Mouse (Mus musculus) adrenal gland, postnatal 25 days (tissue): ENCODE measurements at regions not wholly inside any gene's neighbourhood (a gene's known extent, or its start where the extent isn't known, plus 50 kb on each side); places are given as distances from the start of the nearest gene placed in this dataset.
"Not testable (repeated sequence)": the region's sequence is repeated elsewhere in the genome, so short reads cannot be mapped to it uniquely, and the experiment has no call there.

Source experiments
- DNase-seq: peaks from one replicate; pipeline ENCODE4 v3.0.0; 2021; ENCODE audit warnings: mixed read lengths

DNA sequence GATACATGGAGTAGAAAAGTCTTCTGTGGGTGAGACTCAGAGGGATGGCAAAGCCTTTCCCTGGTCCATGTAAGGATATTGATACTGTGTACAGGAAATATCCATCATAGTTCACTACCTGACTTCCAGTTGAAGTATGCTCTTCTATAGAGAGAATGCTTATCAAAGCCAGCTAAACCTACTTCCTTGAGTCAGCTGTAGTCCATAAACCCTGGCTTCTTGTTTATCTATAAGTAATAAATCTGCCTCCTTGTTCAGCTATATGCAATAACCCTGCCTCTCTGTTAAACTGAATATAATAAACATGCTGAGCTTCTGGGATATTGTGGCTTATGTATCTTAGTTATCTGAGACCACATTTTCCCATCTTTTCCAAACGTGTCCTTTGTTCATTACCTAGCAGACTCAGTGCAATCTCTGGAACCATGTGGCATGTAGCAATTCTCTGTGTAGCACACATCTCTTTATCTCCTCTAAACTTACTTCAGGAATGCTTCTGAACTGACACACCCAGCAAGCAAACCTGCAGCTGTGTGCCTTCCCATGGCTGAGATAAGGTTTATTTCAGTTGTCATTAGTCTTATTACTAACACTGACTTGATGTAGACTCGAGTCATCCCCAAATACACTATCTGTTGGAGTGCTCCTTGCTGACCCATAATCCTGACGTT lies 694.9 kb upstream of the Map3k7 start:
- DNase-seq: no peak

DNA sequence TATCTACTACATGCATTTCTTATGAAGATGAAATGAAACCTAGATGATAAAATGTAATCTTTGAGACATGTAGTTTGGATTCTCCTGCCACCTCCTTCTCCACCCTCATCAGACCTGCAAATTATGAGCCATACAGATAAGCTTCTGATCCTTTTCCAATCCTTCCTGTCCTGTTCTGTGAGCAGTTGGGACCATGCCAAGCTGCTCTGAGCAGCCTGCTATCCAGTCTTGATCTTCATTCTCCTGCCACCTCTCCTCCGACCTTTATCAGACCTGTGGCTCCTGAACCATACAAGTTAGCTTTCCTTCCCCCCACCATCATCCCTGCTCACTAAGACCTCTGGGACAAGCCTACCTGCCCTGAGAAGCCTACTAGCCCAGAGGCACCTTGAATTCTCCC lies 689.8 kb upstream of the Map3k7 start:
- DNase-seq: no peak

DNA sequence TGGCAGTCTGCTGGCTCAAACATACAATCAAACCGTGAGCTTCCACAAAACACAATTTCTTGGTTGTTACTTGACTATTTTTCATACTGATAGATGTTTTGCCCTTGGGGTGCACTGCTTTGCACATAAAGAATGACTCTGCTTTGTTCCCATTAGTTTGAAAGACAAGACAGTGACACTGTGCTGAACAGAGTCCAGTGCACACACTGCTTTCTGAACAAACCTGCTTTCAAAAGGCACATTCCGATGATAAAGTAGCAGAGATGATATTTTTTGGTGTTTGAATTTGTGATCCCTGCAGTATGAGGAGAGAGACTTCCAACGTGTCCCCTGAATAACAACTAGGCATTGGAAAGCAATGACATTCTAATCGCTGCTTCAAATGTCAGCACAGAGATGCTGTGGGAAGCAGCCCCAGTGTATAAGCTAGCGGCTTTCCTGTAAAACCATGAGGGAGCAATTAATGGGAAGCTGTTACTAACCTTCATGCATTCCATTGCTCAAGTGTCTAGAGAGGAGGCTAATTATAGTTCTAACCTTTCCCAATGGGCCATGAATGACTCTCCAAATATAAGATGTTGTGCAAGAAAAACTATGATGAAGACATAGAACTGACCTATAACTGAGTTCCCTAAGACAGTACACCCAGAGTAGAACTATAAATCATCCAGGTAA lies 673.5 kb upstream of the Map3k7 start:
- no peak for DNase-seq

DNA sequence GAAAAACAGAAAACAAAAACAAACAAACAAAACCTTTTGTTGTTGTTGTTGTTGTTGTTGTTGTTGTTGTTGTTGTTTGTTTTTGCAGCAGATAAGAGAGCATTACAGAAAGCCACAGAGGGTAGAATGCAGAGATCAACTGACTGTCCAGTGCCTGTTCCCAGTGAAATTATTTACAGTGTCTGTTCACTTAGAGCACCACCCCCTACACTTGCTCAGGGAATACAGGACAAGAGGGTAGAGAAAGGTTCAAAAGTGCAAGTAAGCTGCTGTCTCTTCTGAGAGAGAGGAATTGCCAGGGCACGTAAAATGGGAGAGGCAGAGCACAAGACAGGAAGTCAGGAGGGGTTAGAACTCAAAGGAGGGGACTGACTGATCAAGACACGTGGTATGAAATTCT lies 670.1 kb upstream of the Map3k7 start:
- DNase-seq: no peak

DNA sequence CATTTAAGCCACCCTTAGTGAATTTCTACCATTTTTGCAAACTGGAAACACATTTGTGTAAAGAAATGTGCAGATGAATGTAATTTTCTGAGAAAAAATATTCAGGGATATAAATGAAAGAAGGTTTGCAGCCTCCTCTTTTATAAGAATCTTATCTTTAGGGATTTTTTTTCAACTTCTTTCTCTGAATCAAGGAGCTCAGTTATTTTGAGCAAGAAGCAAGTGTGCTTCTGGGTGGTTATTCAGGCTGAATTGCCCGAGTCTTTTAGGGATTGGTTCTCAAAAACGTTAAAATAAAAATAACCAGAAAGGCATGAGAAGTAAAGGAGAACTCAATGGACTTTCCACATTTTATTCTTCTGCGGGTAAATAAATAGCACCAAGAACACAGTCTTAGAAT lies 666.0 kb upstream of the Map3k7 start:
- DNase-seq: no peak

DNA sequence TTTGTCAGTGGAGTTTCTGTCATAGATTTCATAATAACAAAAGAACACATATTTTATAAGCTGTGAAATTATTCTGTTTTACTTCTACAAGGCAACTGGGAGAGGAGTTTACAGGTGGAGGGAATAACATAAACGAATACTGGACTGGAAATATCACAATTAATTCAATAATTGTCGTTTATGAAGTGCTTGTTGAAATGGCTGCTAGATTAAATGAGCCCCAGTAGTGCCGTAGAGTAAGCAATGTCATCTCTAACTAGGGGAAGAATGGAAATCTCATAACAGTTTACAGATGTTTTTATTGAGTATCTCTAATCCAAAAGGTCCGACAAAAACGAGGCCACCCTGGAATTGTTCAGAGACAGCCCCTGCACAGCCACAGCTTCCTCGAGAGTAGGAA lies 644.6 kb upstream of the Map3k7 start:
- DNase-seq: no peak

DNA sequence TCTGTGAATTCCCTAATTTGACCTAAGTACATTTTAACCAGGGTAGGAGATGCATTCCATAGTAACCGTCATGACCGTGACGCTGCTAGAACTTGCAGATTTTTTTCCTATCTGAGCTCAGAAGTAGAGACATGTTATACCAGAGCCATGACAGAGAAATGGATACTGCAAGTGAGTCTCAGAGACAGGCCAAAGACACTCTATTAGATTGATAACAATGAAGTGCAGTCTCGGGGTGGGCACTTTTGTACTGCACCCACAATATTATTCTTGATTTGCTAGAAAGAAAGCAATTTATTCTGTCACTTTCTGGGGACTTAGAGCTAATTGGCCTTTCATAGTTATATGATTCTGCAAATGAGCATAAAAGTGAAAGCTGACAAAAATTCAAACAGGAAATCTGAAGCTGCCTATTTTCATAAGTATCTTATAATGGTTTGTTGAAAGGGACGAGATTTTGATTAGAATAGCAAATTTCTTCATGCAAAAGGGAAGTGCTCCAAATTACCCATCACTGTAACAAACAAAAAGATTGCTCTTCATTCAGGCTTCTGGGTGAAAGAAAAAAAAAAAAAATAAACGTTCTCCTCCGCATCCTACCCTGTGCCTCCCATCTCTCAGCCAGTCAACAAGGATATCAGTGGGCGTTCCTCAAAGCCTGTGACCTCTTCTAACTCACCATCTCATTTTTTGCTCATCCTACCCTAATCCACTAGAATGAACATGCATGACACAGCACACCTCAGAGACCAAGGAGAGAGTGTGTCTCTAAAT lies 643.0 kb upstream of the Map3k7 start:
- no peak for DNase-seq

DNA sequence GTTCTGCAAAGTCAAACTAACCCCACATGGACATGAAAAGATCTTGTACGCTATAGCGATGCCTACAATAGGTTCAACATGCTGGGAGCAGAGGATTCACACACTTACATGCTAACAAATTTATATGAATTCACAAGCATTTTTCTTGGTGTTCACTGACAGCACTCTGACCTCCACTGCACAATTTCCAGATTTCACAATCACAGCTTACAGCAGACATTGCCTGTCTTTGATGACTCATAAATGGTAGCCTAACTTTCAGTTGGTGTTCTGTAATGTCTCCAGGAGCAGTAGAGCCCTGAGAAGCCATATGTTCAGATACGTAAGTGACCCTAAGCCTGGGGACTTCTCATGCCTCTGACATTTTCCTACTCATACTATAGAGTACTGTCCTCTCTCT lies 640.1 kb upstream of the Map3k7 start:
- DNase-seq: no peak

DNA sequence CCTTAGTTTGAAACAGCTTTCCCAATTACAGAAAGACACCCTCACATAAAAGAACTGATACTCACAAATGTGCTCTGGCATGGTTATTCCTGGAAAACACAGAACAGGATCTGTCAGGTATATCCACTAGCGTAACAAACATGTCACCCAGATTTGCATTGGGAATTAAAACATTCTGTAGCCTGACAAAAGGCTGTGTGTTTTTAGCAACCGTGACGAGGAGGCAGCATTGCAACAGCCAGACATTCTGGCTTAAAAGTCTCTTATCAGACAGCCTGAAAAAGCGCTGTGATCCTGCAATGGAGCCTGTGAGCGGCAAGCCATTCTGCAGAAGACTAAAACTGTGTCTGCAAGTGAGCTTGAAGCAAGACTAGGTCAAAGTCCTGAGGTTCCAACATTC lies 635.1 kb upstream of the Map3k7 start:
- no peak for DNase-seq

DNA sequence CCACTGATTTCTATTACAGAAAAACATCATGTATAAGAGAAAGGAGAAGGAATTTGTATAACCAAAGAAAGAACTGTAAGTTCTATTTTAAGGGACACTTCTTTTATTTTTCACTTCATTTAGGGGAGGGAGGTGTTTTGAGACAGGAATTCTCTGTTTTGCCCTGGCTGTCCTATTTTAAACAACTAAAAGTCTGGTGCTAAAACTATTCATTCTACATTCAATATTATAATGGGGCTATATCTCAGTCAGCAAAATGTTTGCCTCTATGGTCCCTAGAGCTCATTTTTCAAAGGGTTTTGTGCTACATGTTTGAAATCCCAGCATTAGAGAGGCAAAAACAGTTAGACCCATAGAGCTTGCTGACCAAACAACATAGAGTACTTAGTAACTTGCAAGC lies 632.8 kb upstream of the Map3k7 start:
- no peak for DNase-seq

DNA sequence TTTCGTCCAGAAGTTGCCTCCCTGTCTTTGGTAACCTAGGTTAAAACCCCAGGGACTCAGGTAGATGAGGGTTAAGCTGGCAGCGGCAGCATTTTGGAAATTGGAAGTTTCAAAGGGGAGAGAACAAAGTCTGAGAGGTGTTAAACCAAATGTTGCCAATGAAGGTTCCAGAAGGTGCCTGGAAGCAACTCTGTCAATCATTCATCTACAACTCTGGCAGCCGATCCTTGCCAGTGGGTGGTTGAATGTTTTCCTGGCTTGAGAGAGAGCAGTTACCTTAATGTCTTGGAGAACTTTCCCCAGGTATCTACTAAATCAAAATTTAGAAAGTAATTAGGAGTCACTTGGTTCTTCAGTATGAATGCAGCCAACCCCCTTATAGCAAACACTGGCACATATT lies 628.2 kb upstream of the Map3k7 start:
- DNase-seq: no peak

DNA sequence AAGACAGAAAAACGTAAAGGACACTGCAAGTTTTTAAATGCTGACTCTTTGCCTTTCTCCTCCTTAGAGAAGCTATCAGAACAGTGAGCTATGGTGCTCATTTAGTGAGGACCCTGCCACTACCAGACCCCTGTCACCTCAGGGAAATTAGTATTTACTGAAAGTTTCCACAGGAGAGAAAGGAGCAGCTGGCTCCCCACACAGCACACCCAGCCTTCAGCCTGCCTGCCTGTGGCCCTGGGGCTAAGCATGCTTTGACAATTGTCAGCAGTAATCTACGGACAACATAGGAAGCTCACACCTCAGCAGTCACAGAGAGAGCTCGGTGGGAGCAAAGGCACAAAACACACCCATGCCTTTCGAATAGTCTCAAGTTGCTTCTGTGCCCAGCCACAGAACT lies 625.9 kb upstream of the Map3k7 start:
- DNase-seq: no peak

DNA sequence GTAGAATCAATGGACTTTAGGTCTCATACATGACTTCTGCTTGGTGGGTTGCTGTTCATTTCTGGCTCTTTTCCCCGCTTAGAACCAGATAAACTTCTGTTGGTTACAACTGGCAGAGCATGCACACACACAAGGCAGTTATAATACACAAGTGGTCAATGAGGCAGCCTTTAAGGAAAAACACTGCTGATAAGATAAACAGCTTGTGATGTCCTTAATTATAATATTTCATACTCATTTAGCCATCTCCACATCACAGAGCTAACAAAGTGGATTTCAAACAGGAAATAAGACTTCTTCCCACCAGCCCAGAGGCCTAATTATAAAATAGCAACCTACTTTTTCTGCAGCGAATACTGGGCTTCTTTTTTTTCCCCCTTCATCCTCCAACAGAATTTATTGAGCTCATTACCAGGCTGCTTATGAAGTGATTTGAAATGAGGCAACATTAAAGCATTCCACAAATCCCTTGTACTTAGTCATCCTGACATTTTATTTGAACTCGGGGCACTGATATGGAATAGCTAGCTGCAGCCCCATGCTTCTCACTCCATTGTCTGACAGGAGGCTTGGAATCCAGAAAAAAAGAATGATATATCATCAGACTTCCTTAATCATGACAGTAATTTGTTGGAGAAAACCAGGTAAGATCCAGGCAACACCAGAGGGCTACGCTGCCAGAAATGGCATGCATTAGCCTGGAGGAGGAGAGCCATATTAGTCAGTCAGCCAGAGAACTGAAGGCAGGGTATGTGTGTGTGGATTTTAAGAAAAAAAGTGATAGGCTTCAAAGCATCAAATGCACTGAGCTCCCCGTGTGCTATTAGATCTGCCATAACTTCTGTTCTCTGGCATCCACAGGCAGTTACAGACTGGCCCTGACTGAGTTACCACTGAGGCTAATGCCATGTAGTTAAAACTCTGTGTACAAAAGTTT lies 620.3 kb upstream of the Map3k7 start:
- DNase-seq: no peak

DNA sequence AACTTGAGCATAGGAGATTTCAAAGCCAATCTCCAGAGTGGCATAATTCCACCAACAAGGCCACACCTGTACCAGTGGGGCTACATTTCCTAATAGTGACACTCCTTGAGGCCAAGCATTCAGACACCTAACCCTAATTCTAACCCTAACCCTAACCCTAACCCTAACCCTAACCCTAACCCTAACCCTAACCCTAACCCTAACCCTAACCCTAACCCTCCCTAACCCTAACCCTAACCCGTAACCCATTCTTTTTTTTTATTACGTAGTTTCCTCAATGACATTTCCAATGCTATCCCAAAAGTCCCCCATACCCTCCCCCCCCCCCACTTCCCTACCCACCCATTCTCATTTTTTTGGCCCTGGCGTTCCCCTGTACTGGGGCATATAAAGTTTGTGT lies 609.9 kb upstream of the Map3k7 start:
- not testable (repeated sequence) for DNase-seq

DNA sequence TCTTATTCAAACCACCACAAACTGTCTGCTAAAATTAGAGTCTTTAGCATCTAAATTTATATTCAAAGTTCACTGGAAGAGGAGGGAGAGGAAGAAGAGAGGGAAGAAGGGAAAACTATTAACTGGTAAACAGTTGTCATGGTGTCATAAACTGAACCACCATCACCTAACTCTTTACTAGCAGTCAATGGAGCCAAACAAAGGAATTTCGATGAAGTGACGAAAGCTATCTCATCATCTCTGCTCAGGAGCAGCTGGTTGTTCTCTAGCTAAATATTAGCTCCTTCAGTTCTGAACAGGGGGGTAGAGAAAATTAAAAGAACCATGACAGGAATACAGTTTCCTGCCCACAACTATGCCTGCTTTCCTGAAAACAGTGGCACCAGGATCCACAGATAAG lies 608.9 kb upstream of the Map3k7 start:
- no peak for DNase-seq

DNA sequence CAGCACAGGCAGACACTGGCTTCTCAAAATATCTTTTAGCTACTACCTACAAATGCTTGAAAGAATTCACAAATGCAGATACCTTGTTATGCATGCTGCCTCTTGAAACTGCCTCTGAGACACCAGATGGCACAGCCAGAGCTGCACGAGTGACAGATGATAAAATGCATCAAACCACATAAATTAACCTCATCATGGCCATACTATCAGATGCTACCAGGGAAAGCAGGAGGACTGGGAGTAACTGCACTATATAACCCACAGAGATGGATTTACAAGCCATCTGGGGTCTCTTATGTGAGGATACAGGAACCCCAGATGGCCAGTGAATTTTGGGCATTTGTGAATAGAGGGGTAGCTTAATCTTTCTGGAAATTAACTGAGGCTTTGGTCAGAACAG lies 597.7 kb upstream of the Map3k7 start:
- no peak for DNase-seq

DNA sequence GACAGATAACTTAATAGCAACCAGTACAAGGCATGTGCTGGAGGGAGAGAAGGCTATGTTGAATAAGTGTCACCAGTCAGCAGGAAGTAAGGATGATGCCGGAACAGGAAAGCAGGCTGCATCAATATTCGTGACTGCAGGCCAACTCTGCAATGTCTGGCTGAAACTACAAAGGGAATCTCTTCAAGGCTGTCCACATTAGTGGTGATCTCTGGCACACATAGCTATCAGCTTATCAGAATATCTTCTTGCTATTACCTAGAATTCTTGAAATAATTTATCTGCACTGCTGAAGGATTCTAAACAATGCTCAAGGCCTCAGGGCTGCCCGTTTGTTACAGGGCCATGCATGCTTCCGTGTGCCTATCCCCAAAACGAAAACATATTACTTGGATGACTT lies 596.9 kb upstream of the Map3k7 start:
- no peak for DNase-seq

DNA sequence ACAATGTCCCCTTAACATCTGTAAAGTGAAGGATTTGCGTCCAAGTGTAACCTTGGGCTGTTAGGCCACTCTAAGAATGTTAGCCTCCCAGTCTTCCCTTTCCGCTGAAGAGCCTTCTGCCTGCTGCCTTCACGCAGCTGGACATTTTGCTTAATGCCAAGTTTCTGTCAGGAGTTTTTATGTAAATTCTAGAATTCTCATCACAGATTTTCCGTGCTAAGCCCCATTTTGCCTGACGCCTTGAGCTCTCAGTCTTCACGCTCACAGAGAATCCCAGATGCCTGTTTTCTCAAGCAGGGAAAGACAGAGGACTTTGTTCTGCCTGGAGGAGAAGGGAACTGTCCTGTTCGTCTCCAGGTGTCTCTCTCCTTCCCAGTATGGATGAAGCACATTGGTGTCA lies 593.8 kb upstream of the Map3k7 start:
- no peak for DNase-seq

DNA sequence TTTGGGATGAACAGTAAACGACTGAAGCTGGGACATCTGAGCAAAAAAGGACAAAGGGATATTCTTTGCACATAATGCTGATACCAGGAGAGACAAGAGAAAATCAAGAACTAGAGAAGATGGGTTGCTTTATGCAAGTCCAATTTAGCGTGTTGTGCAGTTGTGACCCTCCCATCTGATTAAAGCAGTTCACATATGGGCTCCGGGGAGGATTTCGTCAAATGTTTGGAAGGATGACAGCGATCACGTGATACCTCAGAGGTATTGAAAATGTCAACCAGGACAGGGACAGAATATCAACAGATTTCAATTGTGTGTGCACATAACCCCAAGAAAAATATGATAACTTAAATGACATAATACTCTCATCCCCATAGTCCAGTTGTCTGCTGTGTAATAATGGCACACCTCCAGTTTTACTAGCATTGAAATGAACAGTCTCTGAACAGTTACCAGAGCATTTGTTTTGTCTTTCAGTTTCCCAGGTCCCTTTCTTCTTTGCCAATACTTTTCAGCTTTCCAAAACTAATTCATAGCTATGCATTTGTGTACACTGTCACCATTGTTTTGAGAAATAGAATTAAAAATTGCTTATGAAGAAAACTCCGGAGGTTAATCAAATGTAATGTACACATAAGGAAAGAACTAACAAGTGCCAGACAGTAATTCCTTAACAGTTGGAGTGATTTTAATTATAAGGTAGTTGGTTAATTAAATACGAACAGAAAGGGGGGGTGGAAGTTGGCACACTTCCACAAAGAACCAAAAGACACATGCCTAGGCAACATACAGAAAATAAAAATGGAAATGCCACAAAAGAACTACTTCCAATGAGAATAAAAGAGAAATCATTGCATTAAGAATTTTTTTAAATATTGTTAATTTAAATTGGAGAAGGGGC lies 582.6 kb upstream of the Map3k7 start:
- DNase-seq: no peak

DNA sequence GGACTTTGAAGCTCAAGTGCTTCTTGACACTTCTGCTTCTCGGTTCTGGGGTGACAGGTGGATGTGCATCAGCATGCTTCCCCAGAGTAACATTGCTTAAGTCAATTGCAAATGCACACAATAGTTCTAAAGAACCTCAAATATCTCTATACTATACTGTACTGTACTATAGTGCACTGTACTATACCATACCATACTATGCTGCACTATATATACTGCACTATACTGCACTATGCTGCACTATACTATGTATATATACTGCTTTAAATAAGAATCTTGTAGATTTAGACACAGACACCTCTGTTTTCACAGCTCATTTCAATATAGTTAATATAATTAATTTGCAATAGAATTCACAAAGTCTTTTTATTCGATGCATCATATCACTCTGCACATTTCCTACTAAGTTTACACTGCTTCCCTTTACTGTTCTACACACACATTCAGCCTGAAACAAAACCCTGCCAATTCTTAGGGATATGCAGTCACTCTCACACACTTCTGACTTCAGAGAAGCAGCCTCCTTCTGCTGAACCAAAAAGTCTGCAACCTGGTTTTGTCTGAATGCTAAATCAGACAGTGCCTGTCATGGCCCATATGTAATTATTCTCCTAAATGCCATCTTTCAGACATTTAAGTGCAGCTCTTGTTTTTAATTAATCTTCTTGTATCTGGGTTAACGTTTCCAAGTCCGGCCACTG lies 570.8 kb upstream of the Map3k7 start:
- no peak for DNase-seq

DNA sequence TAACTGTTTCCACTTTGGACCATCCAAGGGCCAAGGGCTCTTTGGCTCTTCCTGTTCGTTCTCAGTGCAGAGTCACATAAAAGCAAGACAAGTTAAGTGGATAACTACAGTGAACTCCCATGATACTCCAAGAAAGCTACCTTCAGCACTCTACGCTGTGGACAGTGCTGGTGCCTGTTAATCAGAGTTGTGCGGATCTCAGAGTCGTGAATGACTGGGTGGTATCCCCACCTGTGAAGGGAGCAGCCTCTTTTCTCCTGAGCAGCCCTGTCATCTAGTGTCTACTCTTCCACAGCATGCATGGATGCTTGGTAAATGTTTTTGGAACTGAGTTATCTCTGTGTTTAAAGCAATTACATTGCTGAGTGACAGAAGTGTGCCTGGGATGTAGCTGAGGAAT lies 568.4 kb upstream of the Map3k7 start:
- no peak for DNase-seq
